Mouse (Mus musculus) gastrocnemius, postnatal 25 days (tissue): ENCODE measurements around the gene Ttf2. TPM values are rescaled to one million over a fixed set of nuclear protein-coding genes. Genes with fewer than 3 reads are reported as not detected.
A peak's percentile ranks its signal among the peaks of the same experiment; 100 is the strongest.

Source experiments
- DNase-seq: peaks from one replicate; pipeline ENCODE4 v3.0.0; 2022
- long read RNA-seq, 2 experiments: library from polyadenylated mRNA; stranded (forward); transcript quantifications; one replicate each; pipeline ENCODE4 v2.0.0; 2021
- total RNA-seq, 2 experiments: library from RNA; stranded (reverse); gene quantifications; 1 replicate in 1 of 2; 2 replicates in 1 of 2; pipeline ENCODE4 v1.2.3; 2021

Ttf2 gene
- 1 to 10 TPM; 3.8 to 4.8 TPM for total RNA-seq
- long read RNA-seq, experiment 1, full-length matches to known transcripts: 1 of 1 reads
- long read RNA-seq, experiment 1, partial matches to known transcripts: 0 of 1 reads
- long read RNA-seq, experiment 1, other reads (novel, unspliced or antisense): 0 of 1 reads
- long read RNA-seq, experiment 2, full-length matches to known transcripts: 2 of 6 reads
- long read RNA-seq, experiment 2, partial matches to known transcripts: 2 of 6 reads
- long read RNA-seq, experiment 2, other reads (novel, unspliced or antisense): 2 of 6 reads

GRCm38 (mm10) chr3:100969176-100969917, at the start of gene Ttf2:
Gene Ttf2 (minus strand): TSS chr3:100969663.
- DNase-seq: peak; percentile 92

GRCm38 (mm10) chr3:101018494-101018893, 49.0 kb upstream of the Ttf2 start:
- DNase-seq: no peak

- no peak for DNase-seq
Measured at GRCm38 (mm10) chr3:101016050-101016449, 46.6 kb upstream of the Ttf2 start.

GRCm38 (mm10) chr3:101015254-101015653, 45.8 kb upstream of the Ttf2 start:
- no peak for DNase-seq

- no peak for DNase-seq
Measured at GRCm38 (mm10) chr3:101013536-101013935, 44.1 kb upstream of the Ttf2 start.

- DNase-seq: no peak
Measured at GRCm38 (mm10) chr3:101013005-101013404, 43.5 kb upstream of the Ttf2 start.

GRCm38 (mm10) chr3:101012597-101012996, 43.1 kb upstream of the Ttf2 start:
- DNase-seq: no peak

GRCm38 (mm10) chr3:101012131-101012571, 42.7 kb upstream of the Ttf2 start:
- DNase-seq: peak; percentile 46

- no peak for DNase-seq
Measured at GRCm38 (mm10) chr3:101011203-101011600, 41.7 kb upstream of the Ttf2 start.

- no peak for DNase-seq
Measured at GRCm38 (mm10) chr3:101010589-101011202, 41.2 kb upstream of the Ttf2 start.

GRCm38 (mm10) chr3:101007112-101007782, 37.8 kb upstream of the Ttf2 start:
- DNase-seq: no peak

- DNase-seq: no peak
Measured at GRCm38 (mm10) chr3:101005392-101005791, 35.9 kb upstream of the Ttf2 start.

- no peak for DNase-seq
Measured at GRCm38 (mm10) chr3:101003575-101004356, 34.3 kb upstream of the Ttf2 start.

- no peak for DNase-seq
Measured at GRCm38 (mm10) chr3:100999732-101000131, 30.3 kb upstream of the Ttf2 start.

- peak; percentile 30 for DNase-seq
Measured at GRCm38 (mm10) chr3:100998904-100999340, 29.5 kb upstream of the Ttf2 start.

- DNase-seq: no peak
Measured at GRCm38 (mm10) chr3:100997785-100998570, 28.5 kb upstream of the Ttf2 start.

- no peak for DNase-seq
Measured at GRCm38 (mm10) chr3:100994252-100994651, 24.8 kb upstream of the Ttf2 start.

- DNase-seq: no peak
Measured at GRCm38 (mm10) chr3:100993718-100994117, 24.3 kb upstream of the Ttf2 start.

GRCm38 (mm10) chr3:100993158-100993557, 23.7 kb upstream of the Ttf2 start:
- no peak for DNase-seq

GRCm38 (mm10) chr3:100990231-100990630, 20.8 kb upstream of the Ttf2 start:
- DNase-seq: no peak

GRCm38 (mm10) chr3:100989417-100989816, 20.0 kb upstream of the Ttf2 start:
- DNase-seq: no peak
